Mouse (Mus musculus): Measurements from ENCODE around the gene Klc2. TPM values are rescaled to one million over a fixed set of nuclear protein-coding genes. Genes with fewer than 3 reads are reported as not detected.
"Not testable (repeated sequence)": the region's sequence is repeated elsewhere in the genome, so short reads cannot be mapped to it uniquely, and the experiment has no call there.

Gene Klc2
- polyA plus RNA-seq, 1 experiment from 2014 or later: 47.0 TPM

- Histone ChIP-seq H3K4me1 (peaks cover 62% of the 10 kb centered on the region), H3K27me3 (no peaks in the 10 kb centered on the region), H3K27ac (replicated peaks) (peak overlapping the region; percentile 95), H3K4me2 (replicated peaks) (peak overlapping the region; percentile 85), H3K9ac (replicated peaks) (peak overlapping the region; percentile 99), H3K4me3 (peak overlapping the region; percentile 94), H3K9me3 (no peaks in the 10 kb centered on the region), H3K36me3 (peaks cover 40% of the 10 kb centered on the region)
- WGBS: 2% methylated on average over 30 of the region's 31 CpGs
- peak; percentile 7 for ATAC-seq (replicated peaks)
Measured at GRCm38 (mm10) chr19:5097521-5098362, 20.6 kb downstream of the Klc2 start.

- no peak for ATAC-seq (replicated peaks)
- Histone ChIP-seq H3K9me3 (no peaks in the 10 kb centered on the region), H3K4me2 (replicated peaks) (peak overlapping the region; percentile 85), H3K4me1 (peaks cover 62% of the 10 kb centered on the region), H3K36me3 (peaks cover 41% of the 10 kb centered on the region), H3K9ac (replicated peaks) (peak overlapping the region; percentile 99), H3K4me3 (peak overlapping the region; percentile 94), H3K27me3 (no peaks in the 10 kb centered on the region), H3K27ac (replicated peaks) (peak overlapping the region; percentile 95)
- 8% methylated on average over 9 of the region's 9 CpGs for WGBS
Measured at GRCm38 (mm10) chr19:5095887-5096474, 22.4 kb downstream of the Klc2 start.

GRCm38 (mm10) chr19:5094746-5095417 is 23.5 kb downstream of the Klc2 start:
- Histone ChIP-seq H3K27ac (replicated peaks) (peak overlapping the region; percentile 95), H3K4me3 (peak overlapping the region; percentile 94), H3K9me3 (no peaks in the 10 kb centered on the region), H3K4me1 (peaks cover 62% of the 10 kb centered on the region), H3K9ac (replicated peaks) (peak overlapping the region; percentile 99; the same call in 1 of the 2 replicates), H3K27me3 (no peaks in the 10 kb centered on the region), H3K4me2 (replicated peaks) (peak overlapping the region; percentile 85), H3K36me3 (peaks cover 37% of the 10 kb centered on the region)
- peak; percentile 36; the same call in 1 of the 2 replicates for ATAC-seq (replicated peaks)
- 27% methylated on average over 11 of the region's 11 CpGs for WGBS

- H3K27me3 ChIP-seq: no peaks in the 10 kb centered on the region
- peaks cover 62% of the 10 kb centered on the region for H3K4me1 ChIP-seq
- H3K4me2 ChIP-seq (replicated peaks): peak overlapping the region; percentile 85
- peak; percentile 74 for ATAC-seq (replicated peaks)
- peak overlapping the region; percentile 94 for H3K4me3 ChIP-seq
- peak overlapping the region; percentile 95 for H3K27ac ChIP-seq (replicated peaks)
- 0% methylated on average over 21 of the region's 21 CpGs for WGBS
- no peaks in the 10 kb centered on the region for H3K9me3 ChIP-seq
- peak overlapping the region; percentile 99 for H3K9ac ChIP-seq (replicated peaks)
- peaks cover 35% of the 10 kb centered on the region for H3K36me3 ChIP-seq
Measured at GRCm38 (mm10) chr19:5094243-5094632, 24.1 kb downstream of the Klc2 start.

- Histone ChIP-seq H3K36me3 (peaks cover 35% of the 10 kb centered on the region), H3K4me3 (peak overlapping the region; percentile 94), H3K27me3 (no peaks in the 10 kb centered on the region), H3K4me2 (replicated peaks) (peak overlapping the region; percentile 85), H3K9ac (replicated peaks) (peak overlapping the region; percentile 99), H3K9me3 (no peaks in the 10 kb centered on the region), H3K4me1 (peaks cover 62% of the 10 kb centered on the region), H3K27ac (replicated peaks) (peak overlapping the region; percentile 95)
- WGBS: 72% methylated on average over 12 of the region's 12 CpGs
- ATAC-seq (replicated peaks): no peak
Measured at GRCm38 (mm10) chr19:5093481-5094242, 24.7 kb downstream of the Klc2 start.

GRCm38 (mm10) chr19:5092083-5092482 is 26.3 kb downstream of the Klc2 start:
- 92% methylated on average over 10 of the region's 10 CpGs for WGBS
- Histone ChIP-seq H3K4me2 (replicated peaks) (no peak overlapping the region), H3K27ac (replicated peaks) (no peak overlapping the region), H3K36me3 (peaks cover 35% of the 10 kb centered on the region), H3K9me3 (no peaks in the 10 kb centered on the region), H3K27me3 (no peaks in the 10 kb centered on the region), H3K9ac (replicated peaks) (no peak overlapping the region), H3K4me1 (peaks cover 61% of the 10 kb centered on the region), H3K4me3 (no peak overlapping the region)
- ATAC-seq (replicated peaks): no peak

GRCm38 (mm10) chr19:5089324-5089723 is 29.0 kb downstream of the Klc2 start:
- 88% methylated on average over 4 of the region's 4 CpGs for WGBS
- peaks cover 23% of the 10 kb centered on the region for H3K27me3 ChIP-seq
- H3K4me1 ChIP-seq: peaks cover 49% of the 10 kb centered on the region
- peak overlapping the region; percentile 73 for H3K9ac ChIP-seq (replicated peaks)
- peak overlapping the region; percentile 86 for H3K4me3 ChIP-seq
- H3K36me3 ChIP-seq: peaks cover 35% of the 10 kb centered on the region
- no peak overlapping the region for H3K27ac ChIP-seq (replicated peaks)
- H3K4me2 ChIP-seq (replicated peaks): peak overlapping the region; percentile 94
- no peaks in the 10 kb centered on the region for H3K9me3 ChIP-seq
- no peak for ATAC-seq (replicated peaks)

GRCm38 (mm10) chr19:5087884-5088728 is 30.3 kb downstream of the Klc2 start, which contains the start of gene Yif1a:
Gene Yif1a, plus strand, starts transcription at chr19:5088538.
- under 1% methylated on average over 58 of the region's 58 CpGs for WGBS
- H3K36me3 ChIP-seq: peaks cover 27% of the 10 kb centered on the region
- H3K4me1 ChIP-seq: peaks cover 37% of the 10 kb centered on the region
- peak within 1 kb of the TSS; percentile 86 for H3K4me3 ChIP-seq
- H3K27me3 ChIP-seq: peaks cover 35% of the 10 kb centered on the region
- no peaks in the 10 kb centered on the region for H3K9me3 ChIP-seq
- H3K4me2 ChIP-seq (replicated peaks): peak within 1 kb of the TSS; percentile 94
- peak within 1 kb of the TSS; percentile 73 for H3K9ac ChIP-seq (replicated peaks)
- peak within 1 kb of the TSS; percentile 88 for H3K27ac ChIP-seq (replicated peaks)
- peak; percentile 93 for ATAC-seq (replicated peaks)

GRCm38 (mm10) chr19:5086533-5086932 is 31.8 kb downstream of the Klc2 start:
- ATAC-seq (replicated peaks); H3K9ac ChIP-seq (replicated peaks); H3K9me3 ChIP-seq; H3K4me3 ChIP-seq; H3K27ac ChIP-seq (replicated peaks); H3K4me2 ChIP-seq (replicated peaks): not testable (repeated sequence)
- Histone ChIP-seq H3K4me1 (peaks cover 34% of the 10 kb centered on the region), H3K36me3 (peaks cover 11% of the 10 kb centered on the region), H3K27me3 (peaks cover 51% of the 10 kb centered on the region)
- WGBS: 55% methylated on average over 4 of the region's 4 CpGs

GRCm38 (mm10) chr19:5085145-5085863 is 33.1 kb downstream of the Klc2 start, which contains the start of gene Tmem151a:
Gene Tmem151a, minus strand, starts transcription at chr19:5085531.
- H3K9me3 ChIP-seq: no peaks in the 10 kb centered on the region
- H3K27me3 ChIP-seq: peaks cover 63% of the 10 kb centered on the region
- no peak for ATAC-seq (replicated peaks)
- peaks cover 34% of the 10 kb centered on the region for H3K4me1 ChIP-seq
- H3K9ac ChIP-seq (replicated peaks): peak within 1 kb of the TSS; percentile 66
- H3K4me2 ChIP-seq (replicated peaks): peak within 1 kb of the TSS; percentile 93
- peak within 1 kb of the TSS; percentile 64 for H3K4me3 ChIP-seq
- H3K36me3 ChIP-seq: peaks cover under 1% of the 10 kb centered on the region; the same call in 1 of the 2 replicates
- H3K27ac ChIP-seq (replicated peaks): no peak within 1 kb of the TSS
- WGBS: under 1% methylated on average over 60 of the region's 69 CpGs
